Mouse (Mus musculus): ENCODE measurements around the gene Cdc42ep3. TPM values are rescaled to one million over a fixed set of nuclear protein-coding genes. Genes with fewer than 3 reads are reported as not detected.

Cdc42ep3 gene
- polyA plus RNA-seq, 1 experiment = 23.3 TPM

- TF ChIP-seq POLR2A (IDR thresholded peaks at IDR 0.05; ENCODE audit: borderline replicate concordance, extremely low read depth, low read depth, low read length) (no peak), CTCF (IDR thresholded peaks at IDR 0.05; ENCODE audit: insufficient read depth, low read length) (no peak)
- 39% methylated on average over 7 of the region's 7 CpGs for WGBS
- no peak for DNase-seq
- Histone ChIP-seq H3K4me3 (replicated peaks; ENCODE audit: extremely low read depth, low read depth, low read length) (no peak overlapping the region), H3K4me1 (ENCODE audit: control insufficient read depth, insufficient read depth, low read length) (peaks cover 23% of the 10 kb centered on the region)
Measured at GRCm38 (mm10) chr17:79347920-79348589, 6.8 kb downstream of the Cdc42ep3 start.

DNA sequence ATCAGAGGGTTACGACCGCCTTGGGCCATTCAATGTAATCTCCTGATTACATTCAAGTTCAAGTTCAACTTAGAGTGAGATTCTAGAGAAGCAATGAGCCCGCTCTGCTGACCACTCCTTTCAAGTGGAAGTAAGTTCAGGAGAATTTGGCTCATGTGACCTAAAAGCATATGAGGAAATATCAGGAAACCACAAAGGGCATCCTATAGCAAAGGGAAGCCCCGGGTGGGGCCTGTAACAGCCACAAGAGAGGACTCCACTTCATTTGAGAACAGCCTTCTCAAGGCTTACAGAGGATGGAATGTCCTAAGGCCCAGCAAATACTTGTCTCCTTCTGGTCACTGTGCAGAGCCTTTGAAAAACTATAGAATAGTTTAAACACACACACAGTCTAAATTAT, 7.6 kb downstream of the Cdc42ep3 start:
- no peak for DNase-seq
- Histone ChIP-seq H3K4me1 (ENCODE audit: control insufficient read depth, insufficient read depth, low read length) (peaks cover 23% of the 10 kb centered on the region), H3K4me3 (replicated peaks; ENCODE audit: extremely low read depth, low read depth, low read length) (no peak overlapping the region)
- 68% methylated on average over 4 of the region's 4 CpGs for WGBS
- TF ChIP-seq POLR2A (IDR thresholded peaks at IDR 0.05; ENCODE audit: borderline replicate concordance, extremely low read depth, low read depth, low read length) (no peak), CTCF (IDR thresholded peaks at IDR 0.05; ENCODE audit: insufficient read depth, low read length) (no peak)

GRCm38 (mm10) chr17:79345001-79345709, 9.7 kb downstream of the Cdc42ep3 start:
- H3K4me3 ChIP-seq (replicated peaks; ENCODE audit: extremely low read depth, low read depth, low read length) = no peak overlapping the region
- H3K4me1 ChIP-seq (ENCODE audit: control insufficient read depth, insufficient read depth, low read length) = peaks cover 21% of the 10 kb centered on the region
- 70% methylated on average over 25 of the region's 25 CpGs for whole genome bisulfite sequencing
- no peak for TF ChIP-seq POLR2A (IDR thresholded peaks at IDR 0.05; ENCODE audit: borderline replicate concordance, extremely low read depth, low read depth, low read length)
- no peak for TF ChIP-seq CTCF (IDR thresholded peaks at IDR 0.05; ENCODE audit: insufficient read depth, low read length)
- no peak for DNase-seq

GRCm38 (mm10) chr17:79343334-79343946, 11.5 kb downstream of the Cdc42ep3 start:
- DNase-seq = no peak
- 73% methylated on average over 5 of the region's 5 CpGs for WGBS
- Histone ChIP-seq H3K4me1 (ENCODE audit: control insufficient read depth, insufficient read depth, low read length) (peaks cover 15% of the 10 kb centered on the region), H3K4me3 (replicated peaks; ENCODE audit: extremely low read depth, low read depth, low read length) (no peak overlapping the region)
- TF ChIP-seq CTCF (IDR thresholded peaks at IDR 0.05; ENCODE audit: insufficient read depth, low read length) = no peak
- no peak for TF ChIP-seq POLR2A (IDR thresholded peaks at IDR 0.05; ENCODE audit: borderline replicate concordance, extremely low read depth, low read depth, low read length)

DNA sequence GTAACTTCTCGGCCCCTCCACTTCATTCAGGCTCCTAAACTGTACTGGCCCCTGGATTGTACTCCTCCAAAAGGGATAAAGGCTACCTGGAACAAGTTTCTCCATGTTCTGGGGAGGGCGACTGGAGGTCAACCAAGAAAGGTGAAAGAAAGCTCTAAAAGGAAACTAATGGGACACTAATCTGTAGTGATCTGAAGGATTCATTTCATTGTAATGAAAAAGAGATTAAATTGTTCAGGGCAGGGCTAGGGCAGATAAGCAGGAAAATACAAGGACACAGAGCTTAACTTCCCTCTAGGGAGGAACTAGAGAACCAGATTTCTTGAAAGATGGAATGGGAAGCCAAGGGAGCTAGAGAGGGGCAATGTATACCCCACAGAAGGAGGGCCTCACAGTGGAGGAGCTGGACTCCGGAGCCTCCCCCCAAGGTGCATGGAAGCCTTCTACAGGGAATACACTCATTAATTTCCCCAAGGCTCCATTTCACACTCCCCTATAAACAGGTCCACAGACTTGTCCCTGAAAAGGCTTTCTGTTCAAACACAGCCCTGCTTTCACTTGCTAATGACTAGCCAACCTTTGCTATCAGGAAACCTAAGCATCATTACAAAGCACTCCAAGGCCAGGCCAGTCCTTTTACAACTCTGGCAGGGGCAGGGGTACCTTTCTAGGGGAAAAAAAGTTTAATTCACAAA, 12.1 kb downstream of the Cdc42ep3 start:
- Histone ChIP-seq H3K4me1 (ENCODE audit: control insufficient read depth, insufficient read depth, low read length) (peaks cover 10% of the 10 kb centered on the region), H3K4me3 (replicated peaks; ENCODE audit: extremely low read depth, low read depth, low read length) (no peak overlapping the region)
- DNase-seq = no peak
- WGBS = 78% methylated on average over 3 of the region's 3 CpGs
- TF ChIP-seq CTCF (IDR thresholded peaks at IDR 0.05; ENCODE audit: insufficient read depth, low read length) (no peak), POLR2A (IDR thresholded peaks at IDR 0.05; ENCODE audit: borderline replicate concordance, extremely low read depth, low read depth, low read length) (no peak)

GRCm38 (mm10) chr17:79341946-79342470, 12.9 kb downstream of the Cdc42ep3 start:
- WGBS = 62% methylated on average over 7 of the region's 7 CpGs
- Histone ChIP-seq H3K4me1 (ENCODE audit: control insufficient read depth, insufficient read depth, low read length) (peaks cover 7% of the 10 kb centered on the region; the same call in 1 of the 2 replicates), H3K4me3 (replicated peaks; ENCODE audit: extremely low read depth, low read depth, low read length) (no peak overlapping the region)
- no peak for DNase-seq
- TF ChIP-seq POLR2A (IDR thresholded peaks at IDR 0.05; ENCODE audit: borderline replicate concordance, extremely low read depth, low read depth, low read length) = no peak
- no peak for TF ChIP-seq CTCF (IDR thresholded peaks at IDR 0.05; ENCODE audit: insufficient read depth, low read length)

DNA sequence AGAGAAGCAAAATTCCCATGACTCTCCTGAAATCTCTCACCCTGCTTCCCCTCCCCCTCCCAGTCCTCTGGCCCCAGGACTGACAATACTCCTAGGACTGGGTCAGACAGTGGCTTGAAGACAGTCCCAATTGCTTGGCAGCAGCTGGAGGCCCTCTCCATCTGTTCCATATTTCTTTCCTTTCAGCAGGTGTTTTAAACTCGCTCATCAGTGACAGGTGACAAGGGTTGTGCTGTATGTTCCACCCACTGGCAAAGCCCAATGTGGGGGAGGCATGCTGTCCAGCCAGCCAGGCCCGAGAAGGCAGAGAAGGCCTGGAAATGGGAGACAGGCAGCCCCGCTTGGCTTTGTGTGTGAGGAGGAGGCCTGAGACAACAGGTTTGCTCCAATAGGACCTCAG, 17.4 kb downstream of the Cdc42ep3 start:
- 81% methylated on average over 3 of the region's 3 CpGs for WGBS
- Histone ChIP-seq H3K4me1 (ENCODE audit: control insufficient read depth, insufficient read depth, low read length) (peaks cover 2% of the 10 kb centered on the region; the same call in 1 of the 2 replicates), H3K4me3 (replicated peaks; ENCODE audit: extremely low read depth, low read depth, low read length) (no peak overlapping the region)
- no peak for TF ChIP-seq POLR2A (IDR thresholded peaks at IDR 0.05; ENCODE audit: borderline replicate concordance, extremely low read depth, low read depth, low read length)
- no peak for TF ChIP-seq CTCF (IDR thresholded peaks at IDR 0.05; ENCODE audit: insufficient read depth, low read length)
- DNase-seq = no peak

- DNase-seq = no peak
- Histone ChIP-seq H3K4me1 (ENCODE audit: control insufficient read depth, insufficient read depth, low read length) (no peaks in the 10 kb centered on the region; the same call in 1 of the 2 replicates), H3K4me3 (replicated peaks; ENCODE audit: extremely low read depth, low read depth, low read length) (no peak overlapping the region)
- TF ChIP-seq POLR2A (IDR thresholded peaks at IDR 0.05; ENCODE audit: borderline replicate concordance, extremely low read depth, low read depth, low read length) = no peak
- no peak for TF ChIP-seq CTCF (IDR thresholded peaks at IDR 0.05; ENCODE audit: insufficient read depth, low read length)
- 77% methylated on average over 11 of the region's 11 CpGs for WGBS
Measured at GRCm38 (mm10) chr17:79334701-79335100, 20.2 kb downstream of the Cdc42ep3 start.

- WGBS = 84% methylated on average over 9 of the region's 9 CpGs
- TF ChIP-seq POLR2A (IDR thresholded peaks at IDR 0.05; ENCODE audit: borderline replicate concordance, extremely low read depth, low read depth, low read length) (no peak), CTCF (IDR thresholded peaks at IDR 0.05; ENCODE audit: insufficient read depth, low read length) (no peak)
- no peak for DNase-seq
Measured at GRCm38 (mm10) chr17:79333650-79334049, 21.2 kb downstream of the Cdc42ep3 start.

More at GRCm38 (mm10) chr17:79333650-79334049, 21.2 kb downstream of the Cdc42ep3 start:
- H3K4me1 ChIP-seq (ENCODE audit: control insufficient read depth, insufficient read depth, low read length) = no peaks in the 10 kb centered on the region
- no peak overlapping the region for H3K4me3 ChIP-seq (replicated peaks; ENCODE audit: extremely low read depth, low read depth, low read length)
